Mouse (Mus musculus): Measurements from ENCODE around the gene Fbxl22. TPM values are rescaled to one million over a fixed set of nuclear protein-coding genes. Genes with fewer than 3 reads are reported as not detected.

The Fbxl22 gene
- total RNA-seq (2021) = under 1 TPM; 0.28 to 0.38 TPM
- long read RNA-seq, experiment 1 = 0 reads
- long read RNA-seq, experiment 2, partial matches to known transcripts = 0 of 1 reads
- long read RNA-seq, experiment 2, other reads (novel, unspliced or antisense) = 1 of 1 reads

DNA sequence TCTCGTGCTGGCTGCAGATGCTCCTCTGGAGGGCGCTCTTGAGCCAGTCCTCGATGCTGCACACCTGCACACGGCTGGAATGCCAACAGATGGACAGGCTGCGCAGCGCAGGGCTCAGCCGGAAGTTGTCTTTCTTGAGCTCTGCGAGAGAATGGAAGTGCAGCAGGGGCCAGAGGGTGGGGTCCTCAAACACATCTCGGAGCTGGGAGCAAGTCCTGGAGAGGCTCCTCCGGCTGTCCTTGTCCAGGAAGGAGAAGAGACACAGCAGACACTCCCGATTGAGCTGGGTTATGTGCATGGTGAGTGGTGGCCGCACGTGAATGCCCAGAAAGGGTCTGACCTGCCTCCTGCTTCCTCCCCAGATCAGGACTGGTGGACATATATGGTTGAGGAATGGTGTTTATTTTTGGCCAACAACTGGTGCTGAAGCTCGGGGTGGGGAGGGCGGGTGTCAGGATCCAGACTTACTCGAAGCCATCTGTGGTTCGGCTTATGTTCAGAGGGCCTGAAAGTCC lies at the start of gene Fbxl22:
Gene Fbxl22 (minus strand): TSS at position 338 of the 515 bp plus-strand sequence.
- peak within 1 kb of the TSS; percentile 99 for H3K27ac ChIP-seq
- TF ChIP-seq CTCF (IDR thresholded peaks at IDR 0.05) = peak; percentile 67
- intact Hi-C loops (cut with DNase I) = loop anchor here (5.0 to 10.0 kb wide), 4 partner anchors 78 to 470 kb away; partner anchors contain the start of genes Aph1c and Usp3
- peak; percentile 46 to 63 for DNase-seq (ENCODE audit: extremely low spot score in 1 of 2, low spot score in 2 of 2)
- H3K4me3 ChIP-seq = no peak within 1 kb of the TSS

DNA sequence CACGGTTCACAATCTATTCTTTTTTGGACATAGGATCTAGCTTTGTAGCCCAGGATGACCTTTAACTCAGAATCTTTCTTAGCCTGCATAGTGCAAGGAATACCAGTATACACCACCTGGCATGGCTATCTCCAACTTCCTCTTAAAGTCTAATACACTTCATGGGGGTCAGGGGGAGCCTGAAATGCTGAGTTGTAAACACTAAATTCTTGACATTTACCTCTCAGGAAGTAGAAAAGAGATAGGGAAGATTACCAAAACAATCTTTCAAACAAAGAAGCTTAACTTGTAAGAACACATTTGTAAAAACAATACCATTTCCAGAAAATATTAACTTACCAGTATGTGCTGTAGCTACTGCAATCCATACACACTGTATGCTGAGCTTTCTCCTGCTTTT lies 47.8 kb upstream of the Fbxl22 start:
- H3K27ac ChIP-seq = no peak overlapping the region
- no peak overlapping the region for H3K4me3 ChIP-seq
- TF ChIP-seq CTCF (IDR thresholded peaks at IDR 0.05) = no peak
- DNase-seq (ENCODE audit: extremely low spot score in 1 of 2, low spot score in 2 of 2) = no peak
- intact Hi-C loops (cut with DNase I) = no loop called here

DNA sequence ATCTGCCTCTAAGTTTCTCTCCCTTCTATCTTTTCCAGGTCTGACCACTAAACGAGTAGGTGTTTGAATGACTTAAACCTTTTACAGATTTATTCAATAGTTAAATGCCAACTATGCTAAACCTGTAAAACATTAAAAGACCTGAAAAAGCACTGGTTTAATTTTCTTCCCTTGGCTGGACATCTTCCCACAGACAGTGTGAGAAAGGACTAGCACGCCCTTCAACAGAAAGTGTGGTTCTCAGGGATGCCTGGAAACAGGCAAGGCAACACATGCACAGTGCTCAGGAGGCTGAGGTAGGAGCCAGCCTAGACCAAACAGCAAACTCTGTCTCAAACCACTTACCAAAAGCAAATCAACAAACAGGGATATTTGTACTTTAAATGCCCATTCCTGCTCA lies 47.1 kb upstream of the Fbxl22 start:
- intact Hi-C loops (cut with DNase I) = no loop called here
- no peak for DNase-seq (ENCODE audit: extremely low spot score in 1 of 2, low spot score in 2 of 2)
- no peak for TF ChIP-seq CTCF (IDR thresholded peaks at IDR 0.05)
- H3K4me3 ChIP-seq = no peak overlapping the region
- H3K27ac ChIP-seq = no peak overlapping the region

DNA sequence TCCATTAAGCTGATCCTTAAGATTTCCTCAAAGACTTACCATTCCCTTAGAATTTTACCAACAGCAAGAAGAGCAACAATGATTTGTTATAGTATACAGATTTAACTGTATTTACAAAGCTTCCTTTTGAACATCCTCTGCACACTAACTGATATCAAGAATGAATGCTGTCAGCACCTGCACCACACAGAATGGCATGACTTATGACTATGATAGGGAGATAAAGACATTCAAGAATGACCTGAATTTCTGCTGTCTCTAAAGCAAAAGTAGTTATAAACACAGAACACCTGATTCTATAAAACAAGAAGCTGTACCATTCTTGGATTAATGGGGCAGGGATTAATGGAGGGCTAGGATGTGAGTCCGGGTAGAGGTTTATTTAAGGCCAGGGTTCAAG lies 46.3 kb upstream of the Fbxl22 start:
- no peak overlapping the region for H3K4me3 ChIP-seq
- no peak for TF ChIP-seq CTCF (IDR thresholded peaks at IDR 0.05)
- H3K27ac ChIP-seq = no peak overlapping the region
- DNase-seq (ENCODE audit: extremely low spot score in 1 of 2, low spot score in 2 of 2) = no peak
- intact Hi-C loops (cut with DNase I) = no loop called here

DNA sequence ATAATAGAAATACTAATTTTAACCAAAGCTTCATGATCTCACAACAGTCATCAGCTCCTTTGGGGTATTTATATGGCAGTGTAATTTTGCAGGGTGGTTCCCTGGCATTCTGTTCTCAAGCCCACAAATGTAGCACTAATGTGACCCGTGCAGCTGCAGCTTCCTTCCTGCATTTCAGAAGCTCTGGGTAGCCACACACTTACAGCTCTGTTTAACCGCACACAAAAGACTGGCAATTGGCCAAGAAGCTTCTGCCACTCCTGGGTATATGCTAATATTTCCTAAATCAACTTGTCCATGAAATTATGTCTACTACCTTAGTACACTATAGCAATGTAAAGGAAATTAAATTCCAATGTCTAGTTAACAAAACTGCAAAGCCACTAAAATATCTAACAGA lies 45.9 kb upstream of the Fbxl22 start:
- no peak overlapping the region for H3K27ac ChIP-seq
- H3K4me3 ChIP-seq = no peak overlapping the region
- no peak for TF ChIP-seq CTCF (IDR thresholded peaks at IDR 0.05)
- no peak for DNase-seq (ENCODE audit: extremely low spot score in 1 of 2, low spot score in 2 of 2)
- intact Hi-C loops (cut with DNase I) = no loop called here

DNA sequence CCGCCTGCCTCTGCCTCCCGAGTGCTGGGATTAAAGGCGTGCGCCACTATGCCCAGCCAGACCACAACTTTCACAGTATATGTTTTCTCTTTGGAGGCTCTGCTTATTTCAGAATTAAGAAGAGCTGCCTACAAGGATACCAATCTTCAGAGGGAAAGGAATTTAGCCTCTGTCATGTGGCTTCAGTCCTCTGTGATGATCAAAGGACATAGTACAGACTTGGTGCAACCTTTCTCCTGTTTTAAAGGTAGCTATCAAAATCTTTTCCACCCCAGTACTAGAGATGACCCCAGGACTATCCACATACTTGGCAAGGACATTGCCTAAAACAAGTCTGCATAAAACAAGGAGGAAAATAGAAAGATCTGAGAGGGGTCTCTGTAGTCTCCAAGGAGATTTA lies 44.6 kb upstream of the Fbxl22 start:
- Histone ChIP-seq H3K27ac (no peak overlapping the region), H3K4me3 (no peak overlapping the region)
- no peak for DNase-seq (ENCODE audit: extremely low spot score in 1 of 2, low spot score in 2 of 2)
- intact Hi-C loops (cut with DNase I) = no loop called here
- no peak for TF ChIP-seq CTCF (IDR thresholded peaks at IDR 0.05)

DNA sequence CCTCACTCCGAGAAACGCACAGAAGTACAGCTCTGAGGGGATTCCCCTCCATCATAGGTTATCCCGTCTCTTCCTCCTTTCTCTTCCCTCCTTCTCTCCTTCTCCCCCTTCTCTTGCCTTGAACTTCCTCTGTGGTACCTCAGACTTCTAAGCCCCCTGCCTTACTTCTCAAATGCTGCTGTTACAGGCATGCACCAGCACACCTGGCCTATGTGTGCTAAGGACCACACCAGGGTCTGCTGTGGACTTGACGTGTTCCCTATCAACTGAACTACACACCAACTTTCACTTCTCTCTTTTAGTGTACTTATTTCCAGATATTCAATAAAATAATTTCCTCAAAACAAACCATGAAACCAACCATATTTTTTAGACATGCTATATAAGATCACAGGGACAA lies 28.4 kb upstream of the Fbxl22 start:
- H3K27ac ChIP-seq = no peak overlapping the region
- intact Hi-C loops (cut with DNase I) = no loop called here
- no peak for TF ChIP-seq CTCF (IDR thresholded peaks at IDR 0.05)
- no peak overlapping the region for H3K4me3 ChIP-seq
- no peak for DNase-seq (ENCODE audit: extremely low spot score in 1 of 2, low spot score in 2 of 2)

DNA sequence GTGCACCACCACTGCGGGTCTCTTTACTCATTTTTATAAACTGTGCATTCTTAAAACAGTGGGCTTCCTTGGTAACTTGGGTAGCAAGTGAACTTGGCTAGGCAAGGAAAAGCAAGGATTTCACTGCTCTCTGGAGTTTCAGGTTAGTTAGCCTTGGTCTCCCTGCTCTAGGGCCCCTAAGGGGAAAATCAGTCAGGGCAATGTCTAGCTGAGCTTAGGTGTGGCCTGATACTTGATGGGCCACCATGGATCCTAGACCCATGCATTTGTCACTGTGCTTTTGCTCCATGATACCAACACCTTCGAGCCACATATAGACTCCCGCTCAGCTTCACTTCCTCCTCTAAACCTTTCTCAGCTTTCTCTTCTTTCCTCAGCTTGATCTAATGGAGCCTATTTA lies 7.2 kb upstream of the Fbxl22 start:
- Histone ChIP-seq H3K27ac (no peak overlapping the region), H3K4me3 (no peak overlapping the region)
- no peak for TF ChIP-seq CTCF (IDR thresholded peaks at IDR 0.05)
- DNase-seq (ENCODE audit: extremely low spot score in 1 of 2, low spot score in 2 of 2) = no peak
- intact Hi-C loops (cut with DNase I) = no loop called here

DNA sequence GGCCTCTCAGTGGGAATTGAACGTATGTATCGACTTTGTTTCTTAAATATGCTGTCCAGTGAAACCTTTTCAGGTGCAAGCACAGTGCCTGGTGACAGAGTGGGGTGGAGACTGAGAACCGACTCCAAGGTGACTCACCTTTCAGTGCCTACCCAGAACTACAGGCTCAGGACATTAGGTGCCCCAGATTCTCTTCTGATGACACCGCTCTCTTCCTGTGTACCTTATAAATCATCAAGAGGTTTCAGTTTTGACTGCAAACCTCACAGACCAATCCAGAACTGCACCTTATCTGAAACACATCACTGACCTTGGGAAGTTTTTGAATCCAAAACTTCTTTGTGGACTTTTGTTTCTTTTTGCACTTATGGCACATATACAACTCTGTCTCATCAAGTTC lies 5.9 kb upstream of the Fbxl22 start:
- no peak for DNase-seq (ENCODE audit: extremely low spot score in 1 of 2, low spot score in 2 of 2)
- no peak for TF ChIP-seq CTCF (IDR thresholded peaks at IDR 0.05)
- H3K27ac ChIP-seq = no peak overlapping the region
- H3K4me3 ChIP-seq = no peak overlapping the region
- intact Hi-C loops (cut with DNase I) = no loop called here

DNA sequence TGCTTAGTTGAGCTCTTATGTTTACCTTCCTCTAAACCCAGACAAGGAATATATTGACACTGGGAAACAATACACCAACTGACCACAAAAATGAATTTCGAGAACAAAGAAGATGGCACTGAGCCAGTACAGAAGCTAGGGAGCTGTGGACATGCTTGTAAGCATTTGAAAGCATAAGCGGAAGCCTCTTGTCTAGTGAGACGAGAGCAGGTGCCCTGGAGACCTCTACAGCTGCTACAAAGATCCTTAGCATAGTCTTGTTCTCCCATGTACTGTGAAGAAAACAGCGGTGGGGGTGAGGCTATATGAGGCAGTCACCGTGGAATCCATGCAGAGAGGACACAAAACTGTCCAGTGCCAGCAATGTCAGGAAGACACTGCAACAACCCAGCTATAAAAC lies 4.5 kb upstream of the Fbxl22 start:
- Histone ChIP-seq H3K27ac (no peak overlapping the region), H3K4me3 (no peak overlapping the region)
- TF ChIP-seq CTCF (IDR thresholded peaks at IDR 0.05) = no peak
- intact Hi-C loops (cut with DNase I) = loop anchor here (10.0 kb wide), 1 partner anchor 466 kb away; no protein-coding TSS in a partner anchor
- no peak for DNase-seq (ENCODE audit: extremely low spot score in 1 of 2, low spot score in 2 of 2)

DNA sequence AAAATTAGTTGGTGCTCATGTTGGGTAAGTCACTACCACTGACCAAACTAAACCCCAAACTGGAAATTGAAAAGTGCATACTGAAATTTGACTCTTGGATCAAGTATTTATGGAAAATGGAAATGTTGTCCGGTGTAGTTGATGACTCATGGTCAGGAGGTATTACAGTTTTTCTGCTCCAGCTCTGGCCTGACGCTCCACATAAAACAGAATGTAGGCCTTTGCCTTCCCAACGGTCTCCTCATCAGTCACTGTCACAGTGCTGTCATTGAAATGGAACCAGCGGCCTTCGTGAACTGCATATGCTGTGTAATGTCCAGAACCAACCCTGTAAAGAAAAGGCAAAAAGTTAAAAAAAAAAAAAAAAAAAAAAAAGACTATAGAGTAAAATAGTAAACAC lies 3.9 kb upstream of the Fbxl22 start:
- TF ChIP-seq CTCF (IDR thresholded peaks at IDR 0.05) = no peak
- Histone ChIP-seq H3K4me3 (no peak overlapping the region), H3K27ac (no peak overlapping the region)
- DNase-seq (ENCODE audit: extremely low spot score in 1 of 2, low spot score in 2 of 2) = no peak
- intact Hi-C loops (cut with DNase I) = loop anchor here (10.0 kb wide), 1 partner anchor 467 kb away; no protein-coding TSS in a partner anchor

DNA sequence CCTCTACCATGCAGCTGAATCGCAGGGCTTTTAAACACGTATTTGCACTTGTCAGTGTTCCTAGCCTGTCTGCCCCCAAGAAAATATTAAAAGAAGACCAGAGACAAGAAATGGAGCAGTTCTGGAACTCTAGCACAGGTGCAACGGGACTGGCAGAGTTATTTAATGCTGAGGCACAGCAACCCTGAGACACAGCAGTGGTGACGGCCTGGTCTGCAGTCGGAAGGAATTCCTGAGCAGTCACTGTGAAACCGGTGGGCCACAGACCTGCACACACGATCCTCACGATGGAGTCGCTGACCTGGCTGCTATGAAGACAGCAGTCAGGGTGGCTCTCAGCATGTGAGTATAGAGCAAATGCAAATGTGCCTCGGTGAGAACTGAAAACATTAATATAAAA lies 3.4 kb upstream of the Fbxl22 start:
- DNase-seq (ENCODE audit: extremely low spot score in 1 of 2, low spot score in 2 of 2) = no peak
- intact Hi-C loops (cut with DNase I) = loop anchor here (10.0 kb wide), 1 partner anchor 467 kb away; no protein-coding TSS in a partner anchor
- TF ChIP-seq CTCF (IDR thresholded peaks at IDR 0.05) = no peak
- Histone ChIP-seq H3K27ac (no peak overlapping the region), H3K4me3 (no peak overlapping the region)

DNA sequence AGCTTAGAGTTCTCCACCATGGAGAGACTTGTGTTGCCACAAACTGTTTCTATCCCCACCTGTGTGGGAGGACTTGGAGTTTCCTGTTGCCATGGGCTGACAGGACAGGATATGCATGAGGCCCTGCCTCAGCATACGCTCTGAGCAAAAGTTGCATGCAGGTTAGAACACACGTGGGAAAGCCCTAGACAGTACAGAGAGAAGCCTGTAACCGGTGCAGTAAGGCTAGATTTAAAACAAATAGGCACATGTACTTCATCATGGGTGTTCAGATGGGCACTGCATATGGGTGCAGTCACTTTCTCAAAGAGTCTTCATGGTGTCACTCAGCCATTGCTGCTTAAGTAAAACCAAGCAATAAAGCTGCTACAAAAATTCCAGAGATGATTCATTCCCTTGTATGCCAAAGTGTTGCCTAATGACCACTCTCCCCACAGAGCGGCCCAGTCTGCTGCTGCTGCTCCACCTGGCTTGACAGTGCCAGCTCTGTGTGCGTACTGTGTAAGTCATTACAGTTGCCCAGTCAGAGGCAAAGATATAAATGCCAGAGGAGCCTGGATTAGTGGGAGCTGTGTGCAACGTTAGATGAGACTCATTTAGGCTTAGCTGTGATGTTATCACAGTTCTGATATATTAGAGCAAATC lies 2.0 kb upstream of the Fbxl22 start:
- Histone ChIP-seq H3K27ac (no peak overlapping the region), H3K4me3 (no peak overlapping the region)
- no peak for DNase-seq (ENCODE audit: extremely low spot score in 1 of 2, low spot score in 2 of 2)
- TF ChIP-seq CTCF (IDR thresholded peaks at IDR 0.05) = no peak
- intact Hi-C loops (cut with DNase I) = loop anchor here (10.0 kb wide), 1 partner anchor 468 kb away; no protein-coding TSS in a partner anchor
